Mouse (Mus musculus): ENCODE data around the gene Aars.

Gene Aars

GRCm38 (mm10) chr8:111094719-111095302 lies 61.9 kb downstream of the Aars start:
- peak; percentile 13 for DNase-seq (ENCODE audit: low read depth)

Data from NIH3T3 (cell line).